Comparison of ENCODE assay signal across 11 mouse cellular contexts in genomic region chr15:51104796-51105195, GRCm38 (mm10).
DNase-seq lines count a peak whose midpoint lies in the region; ATAC-seq and TF ChIP-seq lines count a peak whose summit lies in the region.
"Had no signal": no experiment of that assay in that cellular context is flagged by ENCODE, and none has a peak within 500 bp of the region (broad histone marks: within the 10 kb centered on the region; RNA-seq: fewer than 3 reads in every experiment).

No protein-coding gene starts in this region.

- no peak for DNase-seq in kidney, postnatal 36 days
- DNase-seq in embryonic facial prominence, embryonic 14.5 days (ENCODE audit: low spot score) = no peak
- no peak for DNase-seq in hindbrain, embryonic 14.5 days (ENCODE audit: low spot score)
- no peak for DNase-seq in midbrain, postnatal 0 days (ENCODE audit: low spot score)
- DNase-seq in left cerebral cortex, adult 8-10 months (ENCODE audit: low spot score in 2 of 2) = no peak
- DNase-seq in liver = no peak
- no peak for DNase-seq in spleen, postnatal 14 days (ENCODE audit: low spot score in 2 of 2)
- DNase-seq: cerebellum, adult 18-20 months; kidney, adult 9 months; thymus, postnatal 4 days had no signal

- no peak overlapping the region for H3K27ac ChIP-seq in kidney, embryonic 14.5 days (ENCODE audit: low read depth, low read length)
- no peak overlapping the region for H3K27ac ChIP-seq in embryonic facial prominence, embryonic 14.5 days (replicated peaks; ENCODE audit: low read depth, low read length)
- H3K27ac ChIP-seq in hindbrain, embryonic 14.5 days = no peak overlapping the region
- H3K27ac ChIP-seq in midbrain, postnatal 0 days (ENCODE audit: low read depth, low read length) = no peak overlapping the region

- peak overlapping the region; percentile 33 for H3K4me2 ChIP-seq in kidney, embryonic 14.5 days (replicated peaks; ENCODE audit: low read depth, low read length)
- peak overlapping the region; percentile 44 for H3K4me2 ChIP-seq in embryonic facial prominence, embryonic 14.5 days (ENCODE audit: low read depth, low read length)
- H3K4me2 ChIP-seq in hindbrain, embryonic 14.5 days (replicated peaks) = peak overlapping the region; percentile 46
- H3K4me2 ChIP-seq in midbrain, postnatal 0 days (ENCODE audit: low read depth, low read length, poor library complexity, severe bottlenecking) = peak overlapping the region; percentile 28; the same call in 1 of the 2 replicates

- no peak overlapping the region for H3K4me3 ChIP-seq in kidney, embryonic 14.5 days (ENCODE audit: low read length)
- H3K4me3 ChIP-seq in embryonic facial prominence, embryonic 14.5 days (ENCODE audit: low read depth, low read length) = no peak overlapping the region
- peak overlapping the region; percentile 12; the same call in 1 of the 2 replicates for H3K4me3 ChIP-seq in hindbrain, embryonic 14.5 days (replicated peaks; ENCODE audit: low read length)
- H3K4me3 ChIP-seq in midbrain, postnatal 0 days (ENCODE audit: low read depth, low read length) = no peak overlapping the region

- no peak for TF ChIP-seq CTCF in midbrain, postnatal 0 days (IDR thresholded peaks at IDR 0.05)

- 57% methylated on average over 5 of the region's 5 CpGs for WGBS in kidney, embryonic 14.5 days
- WGBS in embryonic facial prominence, embryonic 14.5 days = 47% methylated on average over 5 of the region's 5 CpGs
- WGBS in hindbrain, embryonic 14.5 days = 63% methylated on average over 5 of the region's 5 CpGs
- WGBS in midbrain, postnatal 0 days = 71% methylated on average over 5 of the region's 5 CpGs

- no peak overlapping the region for H3K9ac ChIP-seq in kidney, embryonic 14.5 days (ENCODE audit: low read depth, low read length)
- H3K9ac ChIP-seq in embryonic facial prominence, embryonic 14.5 days (ENCODE audit: low read depth, low read length) = peak overlapping the region; percentile 39; the same call in 1 of the 2 replicates
- peak overlapping the region; percentile 44 for H3K9ac ChIP-seq in hindbrain, embryonic 14.5 days
- H3K9ac ChIP-seq in midbrain, postnatal 0 days (replicated peaks; ENCODE audit: low read length, poor library complexity, severe bottlenecking) = no peak overlapping the region

- no peak for ATAC-seq in kidney, embryonic 14.5 days (ENCODE audit: low FRiP score, low TSS enrichment)
- no peak for ATAC-seq in embryonic facial prominence, embryonic 14.5 days (ENCODE audit: low read depth)
- peak; percentile 62; the same call in 1 of the 2 replicates for ATAC-seq in hindbrain, embryonic 14.5 days (ENCODE audit: low FRiP score)
- no peak for ATAC-seq in midbrain, postnatal 0 days (ENCODE audit: low FRiP score)

- no peaks in the 10 kb centered on the region for H3K4me1 ChIP-seq in kidney, embryonic 14.5 days (ENCODE audit: control insufficient read depth, insufficient read depth, low read length)
- H3K4me1 ChIP-seq in embryonic facial prominence, embryonic 14.5 days (ENCODE audit: control insufficient read depth, insufficient read depth, low read length) = peaks cover 4% of the 10 kb centered on the region; the same call in 1 of the 2 replicates
- peaks cover 10% of the 10 kb centered on the region; the same call in 1 of the 2 replicates for H3K4me1 ChIP-seq in hindbrain, embryonic 14.5 days (replicated peaks; ENCODE audit: control insufficient read depth, insufficient read depth, low read length)
- no peaks in the 10 kb centered on the region for H3K4me1 ChIP-seq in midbrain, postnatal 0 days (ENCODE audit: insufficient read depth, low read length)

- H3K9me3 ChIP-seq in kidney, embryonic 14.5 days (ENCODE audit: control insufficient read depth, low read length) = no peaks in the 10 kb centered on the region
- H3K9me3 ChIP-seq in embryonic facial prominence, embryonic 14.5 days (ENCODE audit: control insufficient read depth, low read length) = no peaks in the 10 kb centered on the region
- no peaks in the 10 kb centered on the region for H3K9me3 ChIP-seq in hindbrain, embryonic 14.5 days (ENCODE audit: control insufficient read depth, low read length)
- H3K9me3 ChIP-seq in midbrain, postnatal 0 days (ENCODE audit: low read length) = no peaks in the 10 kb centered on the region

- H3K27me3 ChIP-seq in kidney, embryonic 14.5 days (ENCODE audit: control insufficient read depth, insufficient read depth, low read length) = no peaks in the 10 kb centered on the region
- H3K27me3 ChIP-seq in embryonic facial prominence, embryonic 14.5 days (replicated peaks; ENCODE audit: control insufficient read depth, insufficient read depth, low read length) = no peaks in the 10 kb centered on the region
- H3K27me3 ChIP-seq in hindbrain, embryonic 14.5 days (ENCODE audit: control insufficient read depth, insufficient read depth, low read length) = no peaks in the 10 kb centered on the region
- no peaks in the 10 kb centered on the region for H3K27me3 ChIP-seq in midbrain, postnatal 0 days (ENCODE audit: insufficient read depth, low read length)

- no peaks in the 10 kb centered on the region for H3K36me3 ChIP-seq in kidney, embryonic 14.5 days (ENCODE audit: control insufficient read depth, insufficient read depth, low read length)
- no peaks in the 10 kb centered on the region for H3K36me3 ChIP-seq in embryonic facial prominence, embryonic 14.5 days (ENCODE audit: control insufficient read depth, insufficient read depth, low read length)
- H3K36me3 ChIP-seq in hindbrain, embryonic 14.5 days (replicated peaks; ENCODE audit: control insufficient read depth, insufficient read depth) = no peaks in the 10 kb centered on the region
- no peaks in the 10 kb centered on the region for H3K36me3 ChIP-seq in midbrain, postnatal 0 days (ENCODE audit: insufficient read depth, low read length)

Comparison
In these comparisons a context has a peak if more than half of its experiments do, and no peak if none do; other contexts are left out.
1. H3K9ac ChIP-seq: peak in embryonic facial prominence, embryonic 14.5 days (single experiment) and hindbrain, embryonic 14.5 days (single experiment); none in kidney, embryonic 14.5 days (single experiment) and midbrain, postnatal 0 days (single experiment).
2. Peak in every context shown above with its lines, with median percentiles within 50 percentile points of each other: H3K4me2 ChIP-seq.